Mouse (Mus musculus): ENCODE results near the gene Atxn1. TPM values are rescaled to one million over a fixed set of nuclear protein-coding genes. Genes with fewer than 3 reads are reported as not detected.

Gene Atxn1
- 100 to 1,000 TPM; 112 to 115 TPM for total RNA-seq (2021)

GRCm38 (mm10) chr13:45964853-45965593 lies at the start of gene Atxn1:
Gene Atxn1, minus strand, starts transcription at chr13:45965008.
- DNase-seq (ENCODE audit: extremely low spot score in 1 of 2, low spot score in 1 of 2), result peak; percentile 36 to 57

GRCm38 (mm10) chr13:46011232-46011631 lies 46.4 kb upstream of the Atxn1 start:
- no peak for DNase-seq (ENCODE audit: extremely low spot score in 1 of 2, low spot score in 1 of 2)

GRCm38 (mm10) chr13:46010075-46010474 lies 45.3 kb upstream of the Atxn1 start:
- no peak for DNase-seq (ENCODE audit: extremely low spot score in 1 of 2, low spot score in 1 of 2)

GRCm38 (mm10) chr13:46008831-46009666 lies 44.2 kb upstream of the Atxn1 start:
- peak in 1 of 2 experiments; percentile 44 for DNase-seq (ENCODE audit: extremely low spot score in 1 of 2, low spot score in 1 of 2)

- DNase-seq (ENCODE audit: extremely low spot score in 1 of 2, low spot score in 1 of 2), result no peak
Observed at GRCm38 (mm10) chr13:46006211-46007102, 41.6 kb upstream of the Atxn1 start.

- DNase-seq (ENCODE audit: extremely low spot score in 1 of 2, low spot score in 1 of 2), result no peak
Observed at GRCm38 (mm10) chr13:46005656-46006055, 40.8 kb upstream of the Atxn1 start.

GRCm38 (mm10) chr13:46001356-46001755 lies 36.5 kb upstream of the Atxn1 start:
- DNase-seq (ENCODE audit: extremely low spot score in 1 of 2, low spot score in 1 of 2), result no peak

GRCm38 (mm10) chr13:45992953-45993352 lies 28.1 kb upstream of the Atxn1 start:
- no peak for DNase-seq (ENCODE audit: extremely low spot score in 1 of 2, low spot score in 1 of 2)

GRCm38 (mm10) chr13:45990486-45990885 lies 25.7 kb upstream of the Atxn1 start:
- no peak for DNase-seq (ENCODE audit: extremely low spot score in 1 of 2, low spot score in 1 of 2)

- no peak for DNase-seq (ENCODE audit: extremely low spot score in 1 of 2, low spot score in 1 of 2)
Observed at GRCm38 (mm10) chr13:45979246-45979645, 14.4 kb upstream of the Atxn1 start.

GRCm38 (mm10) chr13:45976894-45977293 lies 12.1 kb upstream of the Atxn1 start:
- peak in 1 of 2 experiments; percentile 35 for DNase-seq (ENCODE audit: extremely low spot score in 1 of 2, low spot score in 1 of 2)

GRCm38 (mm10) chr13:45974651-45975050 lies 9.8 kb upstream of the Atxn1 start:
- DNase-seq (ENCODE audit: extremely low spot score in 1 of 2, low spot score in 1 of 2), result no peak

- DNase-seq (ENCODE audit: extremely low spot score in 1 of 2, low spot score in 1 of 2), result no peak
Observed at GRCm38 (mm10) chr13:45973972-45974490, 9.2 kb upstream of the Atxn1 start.

- no peak for DNase-seq (ENCODE audit: extremely low spot score in 1 of 2, low spot score in 1 of 2)
Observed at GRCm38 (mm10) chr13:45970920-45971536, 6.2 kb upstream of the Atxn1 start.

GRCm38 (mm10) chr13:45968206-45968605 lies 3.4 kb upstream of the Atxn1 start:
- no peak for DNase-seq (ENCODE audit: extremely low spot score in 1 of 2, low spot score in 1 of 2)

- DNase-seq (ENCODE audit: extremely low spot score in 1 of 2, low spot score in 1 of 2), result no peak
Observed at GRCm38 (mm10) chr13:45967371-45967770, 2.6 kb upstream of the Atxn1 start.

GRCm38 (mm10) chr13:45966586-45966985 lies 1.8 kb upstream of the Atxn1 start:
- DNase-seq (ENCODE audit: extremely low spot score in 1 of 2, low spot score in 1 of 2), result no peak

- peak in 1 of 2 experiments; percentile 44 for DNase-seq (ENCODE audit: extremely low spot score in 1 of 2, low spot score in 1 of 2)
Observed at GRCm38 (mm10) chr13:45965594-45966432, 1.0 kb upstream of the Atxn1 start.

- DNase-seq (ENCODE audit: extremely low spot score in 1 of 2, low spot score in 1 of 2), result peak; percentile 49 to 60
Observed at GRCm38 (mm10) chr13:45964331-45964852, 416 bp downstream of the Atxn1 start.
